Mouse (Mus musculus) hindbrain, postnatal 0 days (tissue): Measurements from ENCODE around the gene Mre11a. TPM values are rescaled to one million over a fixed set of nuclear protein-coding genes. Genes with fewer than 3 reads are reported as not detected.
"Not testable (repeated sequence)": the region's sequence is repeated elsewhere in the genome, so short reads cannot be mapped to it uniquely, and the experiment has no call there.

Experiments used
- ATAC-seq: fragments of 200-750 bp; cut with Nextera tagmentation; 2 replicates; pipeline ENCODE4 v1.8.0; 2017; ENCODE audit warnings: mild to moderate bottlenecking, moderate TSS enrichment, moderate library complexity
- DNase-seq: peaks from one replicate; pipeline ENCODE4 v3.0.0-alpha.2; 2015; ENCODE audit warnings: low spot score
- H3K27ac ChIP-seq: fragments of 300-500 bp; sonication (generic); 2 replicates; pipeline ENCODE4 v1.5.1; 2014; ENCODE audit warnings: mild to moderate bottlenecking
- H3K27me3 ChIP-seq: fragments of 300-500 bp; sonication (generic); 2 replicates; pipeline ENCODE4 v1.6.1; 2014; ENCODE audit warnings: low read length, mixed read lengths; ENCODE audit not compliant: insufficient read depth
- H3K36me3 ChIP-seq: fragments of 300-500 bp; sonication (generic); 2 replicates; pipeline ENCODE4 v1.6.1; 2014; ENCODE audit warnings: low read length, mixed read lengths; ENCODE audit not compliant: insufficient read depth
- H3K4me1 ChIP-seq: fragments of 300-500 bp; sonication (generic); 2 replicates; pipeline ENCODE4 v1.6.1; 2014; ENCODE audit warnings: antibody characterized with exemption, low read length, mixed read lengths; ENCODE audit not compliant: insufficient read depth
- H3K4me2 ChIP-seq: fragments of 300-500 bp; sonication (generic); 2 replicates; pipeline ENCODE4 v1.6.1; 2014; ENCODE audit warnings: low read depth, mild to moderate bottlenecking, low read length, moderate library complexity, mixed read lengths
- H3K4me3 ChIP-seq: fragments of 300-500 bp; sonication (generic); 2 replicates; pipeline ENCODE4 v1.5.1; 2014; ENCODE audit warnings: low read length
- H3K9ac ChIP-seq: fragments of 300-500 bp; sonication (generic); replicated peaks from 2 replicates; pipeline ENCODE4 v1.6.1; 2014; ENCODE audit warnings: mild to moderate bottlenecking, low read length, moderate library complexity, mixed read lengths
- H3K9me3 ChIP-seq: fragments of 300-500 bp; sonication (generic); 2 replicates; pipeline ENCODE4 v1.6.1; 2016; ENCODE audit warnings: low read length, mixed read lengths
- CTCF ChIP-seq: IDR thresholded peaks from 2 replicates; pipeline ENCODE4 v1.5.1; 2016; ENCODE audit warnings: antibody characterized with exemption, control low read depth, low read depth
- WGBS: fragments of 180-500 bp; shearing (Covaris S2); extraction: QIAGEN DNeasy Blood & Tissue Kit; methylation state at CpG from one replicate; pipeline ENCODE4 v1.1.7; 2014; 5-methylcytosine and 5-hydroxymethylcytosine counted together
- polyA plus RNA-seq: library from polyadenylated mRNA; unstranded; fragments of >200 nt; fragmentation: Nextera tagmentation; extraction: Ambion mirVana; gene quantifications from 2 replicates; pipeline ENCODE4 v1.2.1, GENCODE M21; 2015
- total RNA-seq: library from RNA; depleted of rRNA; stranded (reverse); fragments of >200 nt; gene quantifications from 2 replicates; pipeline ENCODE4 v1.2.3, GENCODE M21; 2014

Gene Mre11a
- total and polyA plus RNA-seq, 2 experiments from 2014 or later: 6.1 to 8.9 TPM

DNA sequence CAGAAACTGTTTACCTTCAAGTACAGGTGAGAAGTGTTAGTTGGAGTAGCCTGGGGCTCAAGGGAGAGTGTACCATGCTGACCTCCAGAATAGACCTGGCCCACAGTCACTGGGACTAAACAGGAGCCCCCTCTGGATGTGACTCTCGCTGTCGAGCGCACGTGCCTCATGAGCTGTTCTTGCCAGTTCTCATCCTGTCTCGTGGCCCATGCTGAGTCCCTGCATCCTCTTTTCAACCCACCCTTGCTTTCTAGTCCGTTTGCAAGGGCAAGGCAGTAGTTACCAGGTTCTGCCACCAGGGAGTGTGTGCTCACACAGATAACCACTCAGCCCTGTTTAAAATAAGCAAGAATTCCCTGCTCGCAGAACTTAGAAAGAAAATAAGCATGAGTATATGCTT is 82.5 kb downstream of the Mre11a start:
- H3K9ac ChIP-seq: no peak overlapping the region
- no peaks in the 10 kb centered on the region for H3K9me3 ChIP-seq
- no peaks in the 10 kb centered on the region for H3K36me3 ChIP-seq
- peak; percentile 85 for TF ChIP-seq CTCF
- DNase-seq (peak; percentile 75), ATAC-seq (peak; percentile 70; the same call in 1 of the 2 replicates)
- 25% methylated on average over 7 of the region's 7 CpGs for WGBS
- no peak overlapping the region for H3K4me2 ChIP-seq
- no peaks in the 10 kb centered on the region for H3K4me1 ChIP-seq
- no peak overlapping the region for H3K4me3 ChIP-seq
- no peak overlapping the region for H3K27ac ChIP-seq
- peaks cover 4% of the 10 kb centered on the region; the same call in 1 of the 2 replicates for H3K27me3 ChIP-seq

DNA sequence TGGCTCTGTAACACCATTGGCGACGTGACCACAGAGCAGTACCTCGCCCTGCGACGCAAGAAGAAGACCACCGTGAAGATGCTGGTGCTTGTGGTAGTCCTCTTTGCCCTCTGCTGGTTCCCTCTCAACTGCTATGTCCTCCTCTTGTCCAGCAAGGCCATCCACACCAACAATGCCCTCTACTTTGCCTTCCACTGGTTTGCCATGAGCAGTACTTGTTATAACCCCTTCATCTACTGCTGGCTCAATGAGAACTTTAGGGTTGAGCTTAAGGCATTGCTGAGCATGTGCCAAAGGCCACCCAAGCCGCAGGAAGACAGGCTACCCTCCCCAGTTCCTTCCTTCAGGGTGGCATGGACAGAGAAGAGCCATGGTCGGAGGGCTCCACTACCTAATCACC is 83.9 kb downstream of the Mre11a start:
- H3K36me3 ChIP-seq: no peaks in the 10 kb centered on the region
- no peak overlapping the region for H3K27ac ChIP-seq
- no peak for TF ChIP-seq CTCF
- H3K9me3 ChIP-seq: no peaks in the 10 kb centered on the region
- no peak overlapping the region for H3K4me2 ChIP-seq
- WGBS: 98% methylated on average over 8 of the region's 8 CpGs
- H3K27me3 ChIP-seq: peaks cover 4% of the 10 kb centered on the region; the same call in 1 of the 2 replicates
- ATAC-seq (no peak), DNase-seq (no peak)
- H3K4me1 ChIP-seq: no peaks in the 10 kb centered on the region
- no peak overlapping the region for H3K4me3 ChIP-seq
- H3K9ac ChIP-seq: no peak overlapping the region

DNA sequence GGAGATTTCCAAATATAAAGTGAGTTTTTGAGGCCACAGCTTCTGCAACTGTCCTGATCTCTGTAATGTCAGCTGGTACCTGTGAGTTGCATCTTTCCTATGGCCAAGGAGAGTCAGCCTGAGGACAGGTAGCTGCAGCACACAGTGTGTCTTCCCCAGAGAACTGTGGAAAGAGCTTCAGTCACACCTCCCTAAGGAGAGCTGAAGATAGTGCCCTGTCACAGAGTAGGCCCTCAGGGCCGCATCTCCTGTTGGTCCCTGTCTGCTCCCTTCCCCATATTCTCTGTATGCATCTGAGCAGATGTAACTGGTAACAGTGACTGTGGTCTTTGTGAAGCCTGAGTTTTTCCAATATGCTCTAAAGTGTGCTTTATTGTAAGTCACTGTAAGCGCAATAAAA is 85.9 kb downstream of the Mre11a start:
- Histone ChIP-seq H3K4me3 (no peak overlapping the region), H3K27me3 (no peaks in the 10 kb centered on the region), H3K4me1 (no peaks in the 10 kb centered on the region), H3K9me3 (no peaks in the 10 kb centered on the region), H3K9ac (no peak overlapping the region), H3K36me3 (no peaks in the 10 kb centered on the region), H3K27ac (no peak overlapping the region), H3K4me2 (no peak overlapping the region)
- no peak for DNase-seq
- ATAC-seq: no peak
- WGBS: 87% methylated on average over 2 of the region's 2 CpGs
- TF ChIP-seq CTCF: no peak

DNA sequence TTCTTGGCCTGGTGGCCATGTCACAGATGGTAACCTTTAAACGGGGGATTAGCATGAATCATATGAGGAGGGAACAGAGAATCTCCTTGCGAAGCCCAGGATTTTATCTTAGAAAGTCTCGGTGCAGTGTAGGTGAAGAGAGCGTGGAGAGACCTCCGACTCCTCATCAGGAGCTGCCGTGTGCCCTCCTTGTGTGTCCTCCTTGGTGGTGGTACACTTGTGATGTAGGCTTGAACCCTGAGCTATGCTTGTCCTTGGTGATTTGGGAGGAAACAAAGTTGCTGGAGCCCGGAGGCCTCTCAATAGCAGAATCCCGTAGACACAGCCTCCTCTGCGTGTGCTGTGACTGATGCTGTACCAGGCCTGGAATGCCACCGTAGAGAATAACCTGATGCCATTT is 86.3 kb downstream of the Mre11a start:
- no peak overlapping the region for H3K27ac ChIP-seq
- H3K36me3 ChIP-seq: no peaks in the 10 kb centered on the region
- ATAC-seq (no peak), DNase-seq (no peak)
- no peak overlapping the region for H3K9ac ChIP-seq
- no peaks in the 10 kb centered on the region for H3K9me3 ChIP-seq
- no peak for TF ChIP-seq CTCF
- H3K4me2 ChIP-seq: no peak overlapping the region
- H3K27me3 ChIP-seq: no peaks in the 10 kb centered on the region
- WGBS: 78% methylated on average over 10 of the region's 10 CpGs
- no peaks in the 10 kb centered on the region for H3K4me1 ChIP-seq
- H3K4me3 ChIP-seq: no peak overlapping the region

DNA sequence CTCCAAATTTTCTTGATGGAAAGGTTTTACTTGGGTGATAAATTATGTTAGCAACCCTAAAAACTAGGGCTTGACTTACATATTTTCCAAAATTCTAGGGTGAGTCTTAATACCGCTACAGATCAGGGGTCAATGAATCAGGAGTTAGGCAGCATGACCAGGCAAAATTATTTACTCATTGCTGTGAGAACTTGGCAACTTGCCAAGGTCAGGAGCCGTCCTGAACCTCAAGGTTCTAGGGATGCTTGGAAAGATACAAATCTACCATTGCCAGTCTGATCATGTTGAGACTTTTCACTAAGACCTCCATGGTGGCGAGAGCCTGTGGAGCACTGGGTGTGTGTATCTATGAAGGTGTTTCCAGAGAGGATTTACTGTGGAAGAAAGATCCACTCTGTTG is 87.1 kb downstream of the Mre11a start:
- Histone ChIP-seq H3K27me3 (no peaks in the 10 kb centered on the region), H3K4me1 (no peaks in the 10 kb centered on the region), H3K9ac (no peak overlapping the region), H3K4me2 (no peak overlapping the region), H3K36me3 (no peaks in the 10 kb centered on the region), H3K9me3 (no peaks in the 10 kb centered on the region), H3K4me3 (no peak overlapping the region), H3K27ac (no peak overlapping the region)
- ATAC-seq (no peak), DNase-seq (no peak)
- TF ChIP-seq CTCF: no peak
- WGBS: 50% methylated on average over 3 of the region's 3 CpGs

DNA sequence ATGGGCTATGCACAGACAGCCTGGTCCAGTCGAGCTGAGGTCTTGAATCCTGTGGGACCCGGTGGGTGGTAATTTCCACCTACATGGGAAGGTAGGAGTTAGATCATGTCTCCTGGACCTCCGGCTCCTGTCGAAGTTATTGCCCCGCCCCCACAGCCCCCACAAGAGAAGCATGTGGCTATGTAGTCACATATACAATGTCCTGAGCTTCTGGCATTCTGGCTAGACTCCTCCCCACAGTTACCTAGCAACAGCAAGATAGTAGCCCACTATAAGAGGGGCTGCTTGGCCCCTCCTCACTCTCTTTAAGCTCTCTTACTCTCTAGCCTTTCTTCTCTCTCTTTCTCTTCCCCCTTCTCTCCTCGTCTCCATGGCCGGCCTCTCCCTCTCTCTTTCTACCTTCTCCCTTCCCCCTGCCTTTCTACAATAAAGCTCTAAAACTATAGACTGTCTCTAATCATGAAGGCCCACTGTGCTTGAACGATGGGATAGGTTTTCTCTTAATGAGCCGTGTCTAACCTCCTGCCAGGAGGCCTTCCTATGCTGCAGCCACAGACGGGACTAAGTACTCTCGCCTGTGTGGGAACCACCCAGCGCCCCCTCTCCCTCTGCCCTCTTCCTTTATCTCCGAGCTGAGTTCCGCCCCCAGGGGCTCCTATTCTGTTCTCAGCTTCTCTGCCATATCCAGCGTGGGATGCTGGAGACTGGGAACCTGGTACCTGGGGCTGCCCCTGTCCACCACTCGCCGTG is 87.9 kb downstream of the Mre11a start:
- Histone ChIP-seq H3K4me3 (no peak overlapping the region), H3K9me3 (no peaks in the 10 kb centered on the region), H3K27ac (no peak overlapping the region), H3K9ac (no peak overlapping the region), H3K27me3 (no peaks in the 10 kb centered on the region), H3K4me1 (no peaks in the 10 kb centered on the region), H3K36me3 (no peaks in the 10 kb centered on the region), H3K4me2 (no peak overlapping the region)
- no peak for TF ChIP-seq CTCF
- peak; percentile 81 for ATAC-seq
- 14% methylated on average over 17 of the region's 17 CpGs for WGBS
- no peak for DNase-seq

DNA sequence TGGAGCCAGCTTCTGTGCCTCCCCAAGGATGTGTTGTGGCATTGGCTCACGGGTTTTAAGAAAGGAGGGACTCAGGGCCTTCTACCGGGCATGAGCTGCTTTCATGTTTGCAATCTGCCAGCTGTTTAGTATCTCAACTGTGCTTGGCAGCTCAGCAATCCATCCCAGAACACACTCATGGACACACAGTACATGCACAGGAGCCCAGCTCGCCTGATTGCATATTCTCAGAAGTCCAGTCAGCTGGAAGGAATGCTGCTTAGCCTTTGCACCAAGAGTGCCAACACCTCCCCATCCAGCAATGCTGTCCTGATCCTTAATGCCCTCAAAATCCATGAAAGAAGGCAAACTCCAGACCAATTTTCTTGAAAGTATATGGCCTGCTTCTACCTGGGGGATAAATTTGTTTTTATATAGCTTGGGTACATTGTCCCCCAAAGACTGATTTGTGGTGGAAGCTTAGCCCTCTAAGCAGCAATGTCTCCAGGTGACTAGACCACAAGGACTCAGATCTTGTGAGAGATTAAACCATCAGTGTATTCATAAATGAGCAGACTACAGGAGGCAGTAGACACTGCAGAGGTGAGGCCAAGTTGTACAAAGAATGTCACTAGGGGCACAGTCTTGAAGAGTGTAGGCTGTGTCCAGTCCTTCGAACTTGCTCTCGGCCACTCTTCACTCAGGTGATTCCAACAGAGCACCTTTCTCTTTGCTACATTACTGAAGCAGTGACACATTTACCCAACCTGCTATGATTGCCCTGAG is 91.5 kb downstream of the Mre11a start:
- no peak overlapping the region for H3K4me2 ChIP-seq
- 72% methylated on average over 5 of the region's 5 CpGs for WGBS
- no peak for TF ChIP-seq CTCF
- ATAC-seq (no peak), DNase-seq (no peak)
- H3K27me3 ChIP-seq: no peaks in the 10 kb centered on the region
- H3K9me3 ChIP-seq: no peaks in the 10 kb centered on the region
- H3K9ac ChIP-seq: no peak overlapping the region
- no peaks in the 10 kb centered on the region for H3K4me1 ChIP-seq
- H3K27ac ChIP-seq: no peak overlapping the region
- H3K4me3 ChIP-seq: no peak overlapping the region
- H3K36me3 ChIP-seq: no peaks in the 10 kb centered on the region

DNA sequence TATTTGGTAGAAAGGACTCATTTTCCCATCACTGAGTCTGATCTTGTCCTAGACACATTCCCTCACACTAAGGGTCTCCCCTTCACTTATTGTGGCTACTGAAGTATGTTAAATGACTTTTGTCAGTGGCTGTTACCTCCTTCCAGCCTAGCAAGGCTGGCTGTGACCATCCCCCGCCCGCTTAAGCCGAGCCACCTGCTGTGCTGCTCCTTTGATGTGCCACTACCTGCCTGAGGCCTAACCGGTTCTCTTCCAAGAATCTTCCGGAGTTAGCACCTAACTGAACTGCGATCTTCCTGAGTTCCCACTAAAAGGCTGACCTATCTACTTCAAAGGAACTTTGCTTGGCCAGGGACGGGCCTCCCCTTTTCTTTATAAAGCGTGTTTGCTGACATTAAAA is 92.1 kb downstream of the Mre11a start:
- not testable (repeated sequence) for H3K4me2 ChIP-seq, H3K9me3 ChIP-seq, H3K27me3 ChIP-seq, H3K9ac ChIP-seq, H3K4me1 ChIP-seq, H3K4me3 ChIP-seq, H3K36me3 ChIP-seq, DNase-seq, H3K27ac ChIP-seq, ATAC-seq
- WGBS: 39% methylated on average over 8 of the region's 8 CpGs
